Mouse (Mus musculus) embryonic facial prominence, embryonic 12.5 days (tissue): ENCODE data around the gene Tpbg. TPM values are rescaled to one million over a fixed set of nuclear protein-coding genes. Genes with fewer than 3 reads are reported as not detected.

Source experiments
- ATAC-seq: fragments of 200-750 bp; cut with Nextera tagmentation; 2 replicates; pipeline ENCODE4 v1.8.0; 2017; ENCODE audit not compliant: insufficient number of reproducible peaks, insufficient read depth, low FRiP score, low TSS enrichment
- H3K27ac ChIP-seq: fragments of 300-500 bp; sonication (generic); 2 replicates; pipeline ENCODE4 v1.5.1; 2016; ENCODE audit warnings: mild to moderate bottlenecking
- H3K27me3 ChIP-seq: fragments of 300-500 bp; sonication (generic); 2 replicates; pipeline ENCODE4 v1.6.1; 2016; ENCODE audit warnings: mild to moderate bottlenecking, moderate library complexity
- H3K36me3 ChIP-seq: fragments of 300-500 bp; sonication (generic); 2 replicates; pipeline ENCODE4 v1.6.1; 2016; ENCODE audit warnings: mild to moderate bottlenecking
- H3K4me1 ChIP-seq: fragments of 300-500 bp; sonication (generic); 2 replicates; pipeline ENCODE4 v1.6.1; 2016
- H3K4me2 ChIP-seq: fragments of 300-500 bp; sonication (generic); replicated peaks from 2 replicates; pipeline ENCODE4 v1.6.1; 2016; ENCODE audit warnings: mild to moderate bottlenecking, moderate library complexity
- H3K4me3 ChIP-seq: fragments of 300-500 bp; sonication (generic); 2 replicates; pipeline ENCODE4 v1.5.1; 2016; ENCODE audit warnings: mild to moderate bottlenecking
- H3K9ac ChIP-seq: fragments of 300-500 bp; sonication (generic); 2 replicates; pipeline ENCODE4 v1.6.1; 2016; ENCODE audit warnings: mild to moderate bottlenecking, moderate library complexity
- H3K9me3 ChIP-seq: fragments of 300-500 bp; sonication (generic); 2 replicates; pipeline ENCODE4 v1.6.1; 2016; ENCODE audit warnings: mild to moderate bottlenecking, moderate library complexity
- WGBS: fragments of 180-500 bp; shearing (Covaris S2); methylation state at CpG from one replicate; pipeline ENCODE4 v1.1.7; 2016; 5-methylcytosine and 5-hydroxymethylcytosine counted together
- polyA plus RNA-seq: library from polyadenylated mRNA; unstranded; fragments of >200 nt; fragmentation: Nextera tagmentation; extraction: Ambion mirVana; gene quantifications from 2 replicates; pipeline ENCODE4 v1.2.1, GENCODE M21; 2016

Tpbg gene
- polyA plus RNA-seq, 1 experiment from 2014 or later, result 34.8 TPM

GRCm38 (mm10) chr9:85843891-85844646 is 1.9 kb downstream of the Tpbg start:
- Histone ChIP-seq H3K4me2 (peak overlapping the region; percentile 98), H3K9me3 (no peaks in the 10 kb centered on the region), H3K9ac (peak overlapping the region; percentile 78), H3K4me1 (peaks cover 12% of the 10 kb centered on the region), H3K4me3 (peak overlapping the region; percentile 70), H3K36me3 (peaks cover 4% of the 10 kb centered on the region; the same call in 1 of the 2 replicates), H3K27me3 (peaks cover 4% of the 10 kb centered on the region; the same call in 1 of the 2 replicates), H3K27ac (peak overlapping the region; percentile 87; the same call in 1 of the 2 replicates)
- WGBS, result 3% methylated on average over 65 of the region's 80 CpGs
- peak; percentile 11 for ATAC-seq

GRCm38 (mm10) chr9:85844647-85844983 is 2.4 kb downstream of the Tpbg start:
- 65% methylated on average over 9 of the region's 9 CpGs for WGBS
- peaks cover 5% of the 10 kb centered on the region; the same call in 1 of the 2 replicates for H3K36me3 ChIP-seq
- H3K4me2 ChIP-seq, result peak overlapping the region; percentile 98
- H3K9me3 ChIP-seq, result no peaks in the 10 kb centered on the region
- H3K4me3 ChIP-seq, result peak overlapping the region; percentile 70
- H3K9ac ChIP-seq, result peak overlapping the region; percentile 78; the same call in 1 of the 2 replicates
- no peak for ATAC-seq
- peaks cover 4% of the 10 kb centered on the region; the same call in 1 of the 2 replicates for H3K27me3 ChIP-seq
- peaks cover 12% of the 10 kb centered on the region for H3K4me1 ChIP-seq
- no peak overlapping the region for H3K27ac ChIP-seq

GRCm38 (mm10) chr9:85846186-85846585 is 4.0 kb downstream of the Tpbg start:
- Histone ChIP-seq H3K4me2 (no peak overlapping the region), H3K27me3 (peaks cover 4% of the 10 kb centered on the region; the same call in 1 of the 2 replicates), H3K4me3 (no peak overlapping the region), H3K36me3 (peaks cover 7% of the 10 kb centered on the region; the same call in 1 of the 2 replicates), H3K27ac (no peak overlapping the region), H3K9ac (no peak overlapping the region), H3K4me1 (peaks cover 12% of the 10 kb centered on the region), H3K9me3 (no peaks in the 10 kb centered on the region)
- ATAC-seq, result no peak
- 65% methylated on average over 2 of the region's 2 CpGs for WGBS

GRCm38 (mm10) chr9:85854780-85855179 is 12.6 kb downstream of the Tpbg start:
- H3K27me3 ChIP-seq, result no peaks in the 10 kb centered on the region
- no peaks in the 10 kb centered on the region for H3K4me1 ChIP-seq
- no peaks in the 10 kb centered on the region for H3K9me3 ChIP-seq
- H3K4me3 ChIP-seq, result no peak overlapping the region
- H3K4me2 ChIP-seq, result no peak overlapping the region
- ATAC-seq, result no peak
- H3K27ac ChIP-seq, result no peak overlapping the region
- 0 out of 2 replicates have a peak, but pooled peaks cover 6% of the 10 kb centered on the region for H3K36me3 ChIP-seq
- H3K9ac ChIP-seq, result no peak overlapping the region
- 90% methylated on average over 4 of the region's 4 CpGs for WGBS

- 0 out of 2 replicates have a peak, but pooled peaks cover 5% of the 10 kb centered on the region for H3K36me3 ChIP-seq
- H3K27ac ChIP-seq, result no peak overlapping the region
- no peaks in the 10 kb centered on the region for H3K4me1 ChIP-seq
- H3K27me3 ChIP-seq, result no peaks in the 10 kb centered on the region
- WGBS, result 68% methylated on average over 6 of the region's 6 CpGs
- H3K9ac ChIP-seq, result no peak overlapping the region
- no peak for ATAC-seq
- H3K4me3 ChIP-seq, result no peak overlapping the region
- no peak overlapping the region for H3K4me2 ChIP-seq
- no peaks in the 10 kb centered on the region for H3K9me3 ChIP-seq
Observed at GRCm38 (mm10) chr9:85856511-85856910, 14.3 kb downstream of the Tpbg start.

- Histone ChIP-seq H3K4me2 (no peak overlapping the region), H3K4me1 (no peaks in the 10 kb centered on the region), H3K9me3 (no peaks in the 10 kb centered on the region), H3K36me3 (no peaks in the 10 kb centered on the region), H3K27me3 (no peaks in the 10 kb centered on the region), H3K9ac (no peak overlapping the region), H3K4me3 (no peak overlapping the region), H3K27ac (no peak overlapping the region)
- WGBS, result 58% methylated on average over 4 of the region's 4 CpGs
- no peak for ATAC-seq
Observed at GRCm38 (mm10) chr9:85861065-85861464, 18.9 kb downstream of the Tpbg start.

- Histone ChIP-seq H3K4me2 (no peak overlapping the region), H3K27ac (no peak overlapping the region), H3K9me3 (no peaks in the 10 kb centered on the region), H3K4me1 (no peaks in the 10 kb centered on the region), H3K9ac (no peak overlapping the region), H3K36me3 (no peaks in the 10 kb centered on the region), H3K4me3 (no peak overlapping the region), H3K27me3 (no peaks in the 10 kb centered on the region)
- ATAC-seq, result no peak
- WGBS, result 87% methylated on average over 6 of the region's 6 CpGs
Observed at GRCm38 (mm10) chr9:85862562-85862961, 20.4 kb downstream of the Tpbg start.

- H3K4me3 ChIP-seq, result no peak overlapping the region
- H3K4me1 ChIP-seq, result no peaks in the 10 kb centered on the region
- no peaks in the 10 kb centered on the region for H3K27me3 ChIP-seq
- 77% methylated on average over 7 of the region's 7 CpGs for WGBS
- no peak for ATAC-seq
- no peak overlapping the region for H3K9ac ChIP-seq
- H3K36me3 ChIP-seq, result no peaks in the 10 kb centered on the region
- no peak overlapping the region for H3K27ac ChIP-seq
- no peak overlapping the region for H3K4me2 ChIP-seq
- no peaks in the 10 kb centered on the region for H3K9me3 ChIP-seq
Observed at GRCm38 (mm10) chr9:85872908-85873307, 30.7 kb downstream of the Tpbg start.

- Histone ChIP-seq H3K4me2 (no peak overlapping the region), H3K9ac (no peak overlapping the region), H3K4me3 (no peak overlapping the region), H3K36me3 (no peaks in the 10 kb centered on the region), H3K27me3 (no peaks in the 10 kb centered on the region), H3K27ac (no peak overlapping the region), H3K9me3 (no peaks in the 10 kb centered on the region), H3K4me1 (no peaks in the 10 kb centered on the region)
- WGBS, result 79% methylated on average over 5 of the region's 5 CpGs
- no peak for ATAC-seq
Observed at GRCm38 (mm10) chr9:85893681-85894080, 51.5 kb downstream of the Tpbg start.

Other genes with a start within 250 kb of the Tpbg start
- 39.4 and 45.7 TPM in 2 replicates for gene Ibtk, start 93.0 kb upstream of the Tpbg start, polyA plus RNA-seq